Mouse (Mus musculus): ENCODE results near the gene Npas3. TPM values are rescaled to one million over a fixed set of nuclear protein-coding genes. Genes with fewer than 3 reads are reported as not detected.

Npas3 gene
- polyA plus RNA-seq, 1 experiment from 2014 or later, result 25.0 TPM

DNA sequence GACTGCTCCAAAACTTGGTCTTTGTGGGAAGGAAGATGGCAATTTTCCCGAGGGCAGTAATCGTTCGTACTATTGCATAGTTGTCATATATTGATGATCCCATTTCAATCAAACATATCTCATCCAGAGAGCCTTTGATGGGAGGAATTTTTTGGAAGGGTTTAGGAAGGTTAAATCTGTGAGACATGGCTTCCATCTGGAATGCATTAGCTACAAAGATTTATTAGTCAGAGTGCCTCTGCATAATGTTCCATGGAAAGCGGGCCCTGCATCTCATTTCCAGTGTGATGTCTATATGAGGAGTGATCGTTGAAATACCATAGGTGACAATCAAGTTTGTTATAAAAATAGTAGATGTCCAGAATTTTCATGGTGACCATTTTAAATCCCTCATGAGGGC lies 480.8 kb downstream of the Npas3 start:
- WGBS, result 85% methylated on average over 5 of the region's 5 CpGs
- Histone ChIP-seq H3K36me3 (no peaks in the 10 kb centered on the region), H3K27ac (no peak overlapping the region), H3K4me1 (replicated peaks) (peaks cover 10% of the 10 kb centered on the region), H3K9me3 (no peaks in the 10 kb centered on the region), H3K27me3 (no peaks in the 10 kb centered on the region), H3K9ac (no peak overlapping the region), H3K4me3 (no peak overlapping the region), H3K4me2 (no peak overlapping the region)
- ATAC-seq (ENCODE audit: low FRiP score), result no peak

DNA sequence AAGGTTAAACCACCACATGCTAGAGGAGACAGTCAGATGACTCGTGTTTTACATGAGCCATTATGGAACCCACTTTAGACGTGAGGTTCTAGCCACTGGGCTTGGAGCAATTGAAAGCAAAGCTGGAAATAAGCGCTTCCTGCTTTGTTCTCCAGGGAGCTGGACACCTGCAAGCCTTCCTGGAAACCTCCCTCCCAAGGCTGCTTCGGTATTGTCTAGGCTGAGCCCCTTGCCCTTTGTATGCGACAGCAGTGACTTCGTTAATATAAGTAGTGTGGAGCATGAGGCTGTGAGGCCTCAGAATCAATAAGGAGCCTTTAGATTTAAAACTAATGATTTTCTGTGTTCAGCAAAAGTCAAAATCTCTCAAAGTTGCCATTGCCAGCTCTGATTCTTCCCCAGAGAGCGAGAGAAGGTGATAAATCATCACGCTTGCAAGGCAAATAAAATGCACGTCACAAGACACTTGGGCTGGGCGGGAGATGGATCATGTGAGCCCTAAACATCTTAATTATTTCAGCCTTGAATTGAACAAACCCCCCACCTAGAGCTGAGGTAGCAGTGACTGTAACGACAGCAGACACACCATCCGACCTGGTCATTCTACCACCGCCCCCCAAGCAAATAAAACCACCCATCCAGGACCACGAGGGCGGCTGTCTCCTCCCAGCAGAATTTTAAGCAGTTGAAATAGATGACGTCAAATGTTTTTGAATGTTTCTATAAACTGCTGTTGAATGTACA lies 490.2 kb downstream of the Npas3 start:
- Histone ChIP-seq H3K9ac (no peak overlapping the region), H3K4me3 (no peak overlapping the region), H3K4me2 (peak overlapping the region; percentile 10; the same call in 1 of the 2 replicates), H3K36me3 (no peaks in the 10 kb centered on the region), H3K9me3 (no peaks in the 10 kb centered on the region), H3K27ac (peak overlapping the region; percentile 60), H3K4me1 (replicated peaks) (peaks cover 17% of the 10 kb centered on the region), H3K27me3 (no peaks in the 10 kb centered on the region)
- 33% methylated on average over 16 of the region's 16 CpGs for WGBS
- ATAC-seq (ENCODE audit: low FRiP score), result peak; percentile 43

DNA sequence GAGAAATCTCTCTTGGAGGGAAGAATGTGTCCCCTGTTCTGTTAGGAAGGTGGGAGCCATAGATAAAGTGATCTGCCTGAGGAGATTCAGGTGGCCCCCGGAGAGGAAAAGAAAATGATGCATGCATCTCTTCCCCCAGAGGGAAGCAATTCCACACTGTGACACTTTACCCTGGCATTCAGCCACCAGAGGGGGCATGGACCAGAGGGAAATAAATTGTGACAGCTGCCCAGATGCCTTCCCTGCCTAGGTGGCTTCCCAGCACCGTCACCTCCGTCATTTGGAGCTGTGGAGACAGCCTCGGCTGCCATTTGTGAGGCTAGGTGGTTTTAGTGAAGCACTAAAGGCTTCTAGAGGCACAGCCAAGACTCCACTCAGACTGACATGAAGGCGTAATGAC lies 498.2 kb downstream of the Npas3 start:
- H3K36me3 ChIP-seq, result no peaks in the 10 kb centered on the region
- H3K9ac ChIP-seq, result no peak overlapping the region
- H3K4me2 ChIP-seq, result no peak overlapping the region
- WGBS, result 41% methylated on average over 5 of the region's 5 CpGs
- H3K9me3 ChIP-seq, result no peaks in the 10 kb centered on the region
- no peak overlapping the region for H3K27ac ChIP-seq
- peaks cover 31% of the 10 kb centered on the region for H3K4me1 ChIP-seq (replicated peaks)
- no peaks in the 10 kb centered on the region for H3K27me3 ChIP-seq
- no peak overlapping the region for H3K4me3 ChIP-seq
- no peak for ATAC-seq (ENCODE audit: low FRiP score)

DNA sequence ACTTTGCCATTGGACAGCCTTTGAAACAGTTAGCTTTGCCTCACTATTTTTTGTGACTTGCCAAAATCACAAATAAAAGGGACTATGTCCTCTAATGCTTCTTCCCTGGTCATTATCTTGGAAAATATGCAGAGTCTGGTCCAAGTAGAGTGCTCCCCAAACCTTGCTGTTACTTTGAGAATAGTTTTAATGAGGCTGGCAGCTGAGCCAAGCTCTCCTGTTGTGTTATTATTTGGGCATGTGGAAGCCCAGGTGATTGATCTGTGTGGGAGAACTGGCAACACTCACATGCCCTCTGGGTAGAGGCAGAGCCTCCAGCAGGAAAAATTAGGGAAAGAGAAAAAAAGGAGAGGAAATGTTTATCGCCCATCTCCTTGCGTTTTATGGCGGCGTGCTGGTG lies 500.9 kb downstream of the Npas3 start:
- Histone ChIP-seq H3K27ac (no peak overlapping the region), H3K4me3 (no peak overlapping the region), H3K9me3 (no peaks in the 10 kb centered on the region), H3K36me3 (no peaks in the 10 kb centered on the region), H3K27me3 (no peaks in the 10 kb centered on the region), H3K4me2 (no peak overlapping the region), H3K4me1 (replicated peaks) (peaks cover 56% of the 10 kb centered on the region), H3K9ac (no peak overlapping the region)
- ATAC-seq (ENCODE audit: low FRiP score), result no peak
- 48% methylated on average over 4 of the region's 4 CpGs for WGBS

DNA sequence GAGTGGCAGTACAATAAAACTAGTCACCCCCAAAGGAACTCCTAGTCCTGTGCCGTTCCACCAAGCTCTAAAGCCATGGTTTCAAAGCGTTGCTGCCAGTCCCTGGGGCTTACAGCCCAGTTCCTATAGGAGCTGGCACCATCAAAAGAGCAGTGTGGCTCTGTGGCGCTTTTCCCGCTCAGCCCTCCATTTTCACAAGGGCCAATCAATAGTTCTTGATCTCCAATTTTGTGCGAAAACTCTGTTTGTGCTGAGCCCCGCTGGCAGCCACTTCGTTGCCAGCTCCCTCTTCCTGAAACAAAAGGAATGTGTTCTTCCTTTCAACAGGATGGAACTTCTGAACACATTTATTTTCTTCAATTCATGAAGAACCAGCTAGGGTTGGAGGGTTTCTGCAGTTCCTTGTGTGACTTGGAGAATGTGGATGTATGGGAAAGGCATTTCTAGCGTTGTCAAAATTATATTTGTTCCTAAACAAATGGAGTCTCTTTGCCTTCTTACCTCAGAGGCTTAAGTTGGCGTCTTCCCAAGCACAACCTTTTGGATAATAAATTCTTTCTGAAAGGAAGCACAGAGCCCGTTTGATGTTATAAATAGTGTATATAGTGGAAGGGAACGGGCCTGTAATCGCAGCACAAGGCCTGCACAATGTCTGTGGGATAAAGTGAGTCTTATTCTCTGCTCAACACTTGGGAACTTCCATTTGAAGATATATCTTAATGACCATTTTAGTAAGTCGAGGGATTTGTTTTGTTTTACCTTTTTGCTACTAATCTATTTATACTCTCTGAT lies 504.0 kb downstream of the Npas3 start:
- Histone ChIP-seq H3K4me2 (no peak overlapping the region), H3K9me3 (no peaks in the 10 kb centered on the region), H3K9ac (no peak overlapping the region), H3K4me1 (replicated peaks) (peaks cover 53% of the 10 kb centered on the region), H3K4me3 (no peak overlapping the region), H3K27me3 (no peaks in the 10 kb centered on the region), H3K27ac (peak overlapping the region; percentile 52; the same call in 1 of the 2 replicates), H3K36me3 (no peaks in the 10 kb centered on the region)
- ATAC-seq (ENCODE audit: low FRiP score), result no peak
- 75% methylated on average over 13 of the region's 13 CpGs for WGBS

DNA sequence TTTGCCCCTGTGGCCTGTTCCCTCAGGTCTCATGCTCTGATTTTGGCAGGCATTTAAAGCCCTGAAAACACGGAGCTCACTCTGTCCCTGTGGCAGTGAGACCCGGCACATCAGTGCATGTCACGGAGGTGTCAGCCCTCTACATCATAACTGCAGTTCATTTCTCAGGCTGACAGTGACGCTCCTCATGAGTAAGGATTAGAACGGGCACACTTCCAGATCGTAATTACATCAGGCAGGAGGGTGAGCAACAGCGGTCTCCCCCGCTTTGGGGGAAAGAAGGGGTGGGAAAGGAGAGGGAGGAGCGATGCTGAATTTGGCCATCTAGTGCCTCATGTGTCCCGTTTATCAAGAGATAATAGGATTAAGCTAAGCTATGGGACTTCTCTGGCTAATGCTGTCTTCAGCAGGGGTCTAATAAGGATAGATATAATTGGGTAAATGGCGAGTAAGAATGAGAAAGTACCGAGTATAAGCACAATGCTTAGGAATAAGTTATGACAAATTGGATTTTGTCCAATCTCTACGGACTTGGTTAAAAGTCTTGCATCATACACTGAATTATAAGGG lies 505.0 kb downstream of the Npas3 start:
- H3K27me3 ChIP-seq, result no peaks in the 10 kb centered on the region
- 41% methylated on average over 13 of the region's 13 CpGs for WGBS
- H3K9ac ChIP-seq, result no peak overlapping the region
- H3K27ac ChIP-seq, result 0 out of 2 replicates have a peak overlapping the region, but pooled peaks have one; percentile 52
- no peak overlapping the region for H3K4me3 ChIP-seq
- H3K9me3 ChIP-seq, result no peaks in the 10 kb centered on the region
- peak; percentile 33; the same call in 1 of the 2 replicates for ATAC-seq (ENCODE audit: low FRiP score)
- no peaks in the 10 kb centered on the region for H3K36me3 ChIP-seq
- H3K4me1 ChIP-seq (replicated peaks), result peaks cover 58% of the 10 kb centered on the region
- H3K4me2 ChIP-seq, result peak overlapping the region; percentile 16; the same call in 1 of the 2 replicates

DNA sequence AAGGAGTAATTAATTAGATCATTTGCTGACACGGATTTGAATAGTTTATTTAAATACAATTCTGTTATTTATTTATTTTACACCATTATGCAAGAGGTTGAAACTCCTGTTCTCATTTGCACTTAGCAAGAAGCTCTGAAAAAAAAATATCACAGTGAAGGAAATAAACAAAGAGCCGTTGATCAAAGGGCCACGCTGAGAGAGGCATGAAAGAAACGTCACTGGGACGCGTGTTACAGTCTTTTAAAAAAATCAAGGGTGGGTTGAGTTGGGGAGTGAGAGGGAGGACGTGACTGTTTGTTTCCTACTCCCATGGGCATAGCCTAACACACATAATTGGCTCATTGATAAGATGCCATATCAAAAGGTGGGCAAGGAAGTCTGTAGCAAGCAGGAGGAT lies 505.8 kb downstream of the Npas3 start:
- H3K27me3 ChIP-seq, result no peaks in the 10 kb centered on the region
- H3K4me3 ChIP-seq, result no peak overlapping the region
- 20% methylated on average over 7 of the region's 7 CpGs for WGBS
- H3K27ac ChIP-seq, result no peak overlapping the region
- ATAC-seq (ENCODE audit: low FRiP score), result no peak
- no peak overlapping the region for H3K4me2 ChIP-seq
- H3K9ac ChIP-seq, result no peak overlapping the region
- H3K4me1 ChIP-seq (replicated peaks), result peaks cover 58% of the 10 kb centered on the region
- no peaks in the 10 kb centered on the region for H3K9me3 ChIP-seq
- H3K36me3 ChIP-seq, result no peaks in the 10 kb centered on the region

DNA sequence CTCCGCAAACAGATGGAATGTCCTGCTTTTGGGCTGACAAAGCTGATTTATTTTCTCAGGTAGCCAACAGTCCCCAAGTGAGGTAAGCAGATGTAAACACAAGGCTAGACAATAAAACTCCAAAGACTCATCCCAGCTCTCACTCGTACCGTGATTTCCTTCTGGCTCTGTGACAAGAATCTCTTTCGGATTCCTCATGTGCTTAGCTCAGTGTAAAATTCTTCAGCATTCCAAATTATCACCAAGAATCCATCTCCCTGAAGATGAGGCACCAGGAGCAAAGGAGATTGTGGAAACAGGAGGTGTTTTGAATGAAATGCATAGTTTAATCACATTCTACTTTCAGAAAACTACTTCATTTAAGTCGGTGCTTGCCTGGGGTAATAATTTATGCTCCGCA lies 509.2 kb downstream of the Npas3 start:
- H3K9ac ChIP-seq, result no peak overlapping the region
- H3K4me3 ChIP-seq, result no peak overlapping the region
- H3K27me3 ChIP-seq, result no peaks in the 10 kb centered on the region
- no peak overlapping the region for H3K4me2 ChIP-seq
- H3K27ac ChIP-seq, result no peak overlapping the region
- peaks cover 31% of the 10 kb centered on the region for H3K4me1 ChIP-seq (replicated peaks)
- 76% methylated on average over 6 of the region's 6 CpGs for WGBS
- no peaks in the 10 kb centered on the region for H3K36me3 ChIP-seq
- no peak for ATAC-seq (ENCODE audit: low FRiP score)
- H3K9me3 ChIP-seq, result no peaks in the 10 kb centered on the region

DNA sequence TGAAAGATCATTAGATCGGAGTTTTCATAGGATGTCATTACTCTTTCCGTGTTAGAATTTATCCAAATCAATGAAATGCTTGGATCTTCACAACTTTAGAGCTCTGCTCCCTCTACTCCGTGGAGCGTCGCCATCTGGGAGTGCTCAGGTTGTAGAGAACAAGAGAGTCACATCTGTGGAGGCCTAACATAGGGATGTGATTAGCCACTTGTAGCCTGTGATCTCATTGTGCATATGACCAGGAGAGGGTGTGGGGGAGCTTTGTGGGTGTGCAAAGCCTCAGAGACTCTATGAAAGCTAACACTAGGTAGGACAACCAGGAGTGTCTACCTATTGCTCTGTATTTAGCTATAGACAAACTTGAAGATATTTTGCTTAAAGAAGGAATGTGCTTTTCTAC lies 509.9 kb downstream of the Npas3 start:
- Histone ChIP-seq H3K27ac (no peak overlapping the region), H3K9me3 (no peaks in the 10 kb centered on the region), H3K36me3 (no peaks in the 10 kb centered on the region)

DNA sequence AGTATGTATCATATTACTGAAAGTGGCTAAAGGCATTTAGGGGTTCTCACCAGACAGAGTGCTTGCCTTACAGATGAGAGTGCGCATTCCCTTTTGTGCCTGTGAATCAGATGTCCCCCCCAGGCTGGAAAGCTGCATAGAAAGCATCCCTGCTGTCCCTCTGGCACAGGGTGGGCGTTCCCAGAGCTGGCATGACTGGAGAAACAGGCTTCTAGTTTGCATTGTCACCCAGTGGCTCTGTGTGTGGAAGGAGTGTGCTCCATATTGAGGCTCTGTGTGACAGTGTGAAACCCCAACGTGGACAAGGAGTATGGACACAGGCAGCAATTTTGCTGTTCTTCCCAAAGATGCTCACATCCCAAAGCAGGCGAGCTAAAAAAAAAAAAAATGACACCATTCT lies 515.7 kb downstream of the Npas3 start:
- H3K4me2 ChIP-seq, result no peak overlapping the region
- H3K27me3 ChIP-seq, result no peaks in the 10 kb centered on the region
- H3K4me1 ChIP-seq (replicated peaks), result peaks cover 34% of the 10 kb centered on the region
- no peak overlapping the region for H3K27ac ChIP-seq
- H3K4me3 ChIP-seq, result no peak overlapping the region
- H3K9ac ChIP-seq, result no peak overlapping the region
- 60% methylated on average over 4 of the region's 4 CpGs for whole genome bisulfite sequencing
- H3K9me3 ChIP-seq, result no peaks in the 10 kb centered on the region
- H3K36me3 ChIP-seq, result no peaks in the 10 kb centered on the region
- ATAC-seq (ENCODE audit: low FRiP score), result no peak

More for the DNA sequence above, 509.9 kb downstream of the Npas3 start:
- 80% methylated on average over 5 of the region's 5 CpGs for WGBS
- no peak overlapping the region for H3K9ac ChIP-seq
- no peak overlapping the region for H3K4me2 ChIP-seq
- H3K27me3 ChIP-seq, result no peaks in the 10 kb centered on the region
- no peak overlapping the region for H3K4me3 ChIP-seq
- no peak for ATAC-seq (ENCODE audit: low FRiP score)
- peaks cover 23% of the 10 kb centered on the region for H3K4me1 ChIP-seq (replicated peaks)

DNA sequence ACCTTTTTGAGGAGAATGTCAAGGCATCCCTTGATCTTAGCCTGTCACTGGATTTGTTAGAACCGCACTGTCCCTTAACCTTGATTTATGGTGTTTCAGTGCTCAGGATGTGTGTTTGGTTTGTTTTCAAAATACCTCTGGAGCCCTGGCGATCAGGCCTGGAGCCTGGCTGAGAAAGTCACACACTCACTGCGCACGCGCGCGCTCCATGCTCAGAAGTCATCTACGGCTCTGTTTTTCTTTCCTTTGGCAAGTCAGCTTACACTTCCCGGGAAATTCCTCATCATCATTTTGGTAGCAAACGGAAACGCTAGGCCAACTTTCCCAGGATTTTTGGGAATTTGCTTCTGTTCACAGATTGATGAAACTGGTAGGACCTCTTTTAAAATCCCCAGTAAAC lies 519.9 kb downstream of the Npas3 start:
- Histone ChIP-seq H3K4me1 (replicated peaks) (peaks cover 41% of the 10 kb centered on the region), H3K27ac (peak overlapping the region; percentile 20; the same call in 1 of the 2 replicates), H3K4me3 (no peak overlapping the region), H3K9me3 (no peaks in the 10 kb centered on the region), H3K9ac (no peak overlapping the region), H3K4me2 (no peak overlapping the region), H3K36me3 (no peaks in the 10 kb centered on the region), H3K27me3 (no peaks in the 10 kb centered on the region)
- no peak for ATAC-seq (ENCODE audit: low FRiP score)
- WGBS, result 79% methylated on average over 11 of the region's 11 CpGs

DNA sequence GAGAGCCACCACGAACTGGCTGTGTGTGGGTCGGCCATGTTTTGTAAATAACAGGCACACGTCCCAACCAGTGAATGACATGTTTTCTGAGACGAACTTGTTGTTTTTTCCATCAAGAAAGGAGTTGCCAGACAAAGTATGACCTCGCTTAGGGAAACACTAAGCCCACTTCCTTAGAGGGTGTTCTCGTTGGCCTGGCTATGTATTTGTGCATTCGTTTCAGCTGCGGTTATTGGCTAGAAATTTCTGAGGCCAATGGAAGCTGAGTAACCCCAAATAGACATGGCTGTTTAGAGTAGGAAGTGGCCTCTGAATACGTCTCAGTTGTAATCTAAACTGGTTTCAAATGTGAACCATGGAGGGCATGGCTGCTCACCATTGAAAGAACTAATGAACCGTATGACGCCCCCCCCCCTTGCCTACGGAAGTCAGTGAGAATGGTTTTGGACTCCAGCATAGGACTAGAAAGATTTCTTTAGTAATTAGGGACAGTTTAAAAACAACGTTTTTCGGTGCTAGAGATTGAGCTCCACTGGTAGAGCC lies 523.0 kb downstream of the Npas3 start:
- Histone ChIP-seq H3K36me3 (no peaks in the 10 kb centered on the region), H3K9ac (no peak overlapping the region), H3K4me2 (no peak overlapping the region), H3K9me3 (no peaks in the 10 kb centered on the region), H3K4me3 (no peak overlapping the region), H3K27ac (no peak overlapping the region), H3K27me3 (no peaks in the 10 kb centered on the region), H3K4me1 (replicated peaks) (peaks cover 30% of the 10 kb centered on the region)
- WGBS, result 57% methylated on average over 14 of the region's 14 CpGs
- ATAC-seq (ENCODE audit: low FRiP score), result peak; percentile 52
